Mouse (Mus musculus) left cerebral cortex, postnatal 36 days (tissue): ENCODE results near the gene Exoc4. TPM values are rescaled to one million over a fixed set of nuclear protein-coding genes. Genes with fewer than 3 reads are reported as not detected.

Source experiments
- DNase-seq, 2 experiments: peaks; one replicate each; pipeline ENCODE4 v3.0.0; 2021 to 2022; ENCODE audit warnings: low spot score in 2 of 2, mixed read lengths in 1 of 2
- intact Hi-C: fragments of 180-260 bp; cut with DNase I; formaldehyde crosslinking; loops from one replicate; pipeline ENCODE4 v1.15.1; 2025
- total RNA-seq, 2 experiments: library from RNA; stranded (reverse); gene quantifications; 2 replicates each; pipeline ENCODE4 v1.2.3; 2021

Gene Exoc4
- total RNA-seq, 2 experiments from 2014 or later = 70.8 to 81.2 TPM

- intact Hi-C loops = no loop called here
- DNase-seq = no peak
Observed at GRCm38 (mm10) chr6:33965571-33965970, 716.7 kb downstream of the Exoc4 start.

- intact Hi-C loops = no loop called here
- DNase-seq = no peak
Observed at GRCm38 (mm10) chr6:33968746-33969145, 719.9 kb downstream of the Exoc4 start.

- intact Hi-C loops = no loop called here
- DNase-seq = no peak
Observed at GRCm38 (mm10) chr6:33972801-33973200, 723.9 kb downstream of the Exoc4 start.

GRCm38 (mm10) chr6:33976576-33976975, 727.7 kb downstream of the Exoc4 start:
- intact Hi-C loops = no loop called here
- DNase-seq = no peak

GRCm38 (mm10) chr6:33977448-33977847, 728.6 kb downstream of the Exoc4 start:
- no peak for DNase-seq
- intact Hi-C loops = no loop called here

- DNase-seq = no peak
- intact Hi-C loops = no loop called here
Observed at GRCm38 (mm10) chr6:33977880-33978279, 729.0 kb downstream of the Exoc4 start.

- no peak for DNase-seq
- intact Hi-C loops = no loop called here
Observed at GRCm38 (mm10) chr6:33982709-33983108, 733.8 kb downstream of the Exoc4 start.

- intact Hi-C loops = no loop called here
- no peak for DNase-seq
Observed at GRCm38 (mm10) chr6:33987132-33987531, 738.2 kb downstream of the Exoc4 start.

- no peak for DNase-seq
- intact Hi-C loops = no loop called here
Observed at GRCm38 (mm10) chr6:33992213-33993034, 743.5 kb downstream of the Exoc4 start.

- intact Hi-C loops = no loop called here
- no peak for DNase-seq
Observed at GRCm38 (mm10) chr6:33993842-33994241, 745.0 kb downstream of the Exoc4 start.

GRCm38 (mm10) chr6:33998590-33998989, 749.7 kb downstream of the Exoc4 start:
- DNase-seq = no peak
- intact Hi-C loops = no loop called here

- no peak for DNase-seq
- intact Hi-C loops = no loop called here
Observed at GRCm38 (mm10) chr6:33999530-33999929, 750.6 kb downstream of the Exoc4 start.

- intact Hi-C loops = no loop called here
- DNase-seq = no peak
Observed at GRCm38 (mm10) chr6:34000644-34001043, 751.8 kb downstream of the Exoc4 start.

GRCm38 (mm10) chr6:34003033-34003432, 754.1 kb downstream of the Exoc4 start:
- no peak for DNase-seq
- intact Hi-C loops = no loop called here

- intact Hi-C loops = no loop called here
- no peak for DNase-seq
Observed at GRCm38 (mm10) chr6:34013469-34013868, 764.6 kb downstream of the Exoc4 start.

Other genes starting within 250 kb of the Exoc4 start
- 10 to 100 TPM; 79.9 to 89.4 TPM for gene Chchd3, start 188.8 kb upstream of the Exoc4 start, total RNA-seq